Mouse (Mus musculus) forebrain, embryonic 13.5 days (tissue): Measurements from ENCODE around the gene Usf2. TPM values are rescaled to one million over a fixed set of nuclear protein-coding genes. Genes with fewer than 3 reads are reported as not detected.
A peak's percentile ranks its signal among the peaks of the same experiment; 100 is the strongest.
"Not testable (repeated sequence)": the region's sequence is repeated elsewhere in the genome, so short reads cannot be mapped to it uniquely, and the experiment has no call there.

Source experiments
- ATAC-seq: fragments of 200-750 bp; cut with Nextera tagmentation; 2 replicates; pipeline ENCODE4 v1.8.0; 2017
- H3K27ac ChIP-seq: fragments of 300-500 bp; sonication (generic); 2 replicates; pipeline ENCODE4 v1.5.1; 2015; ENCODE audit warnings: inconsistent platforms, mild to moderate bottlenecking, moderate library complexity
- H3K27me3 ChIP-seq: fragments of 300-500 bp; sonication (generic); 2 replicates; pipeline ENCODE4 v1.6.1; 2015; ENCODE audit warnings: mild to moderate bottlenecking, inconsistent platforms
- H3K36me3 ChIP-seq: fragments of 300-500 bp; sonication (generic); 2 replicates; pipeline ENCODE4 v1.6.1; 2015; ENCODE audit warnings: mild to moderate bottlenecking, inconsistent platforms; ENCODE audit not compliant: poor library complexity, severe bottlenecking
- H3K4me1 ChIP-seq: fragments of 300-500 bp; sonication (generic); 2 replicates; pipeline ENCODE4 v1.6.1; 2015; ENCODE audit warnings: inconsistent platforms
- H3K4me2 ChIP-seq: fragments of 300-500 bp; sonication (generic); 2 replicates; pipeline ENCODE4 v1.6.1; 2015; ENCODE audit warnings: inconsistent platforms, mild to moderate bottlenecking, moderate library complexity
- H3K4me3 ChIP-seq: fragments of 300-500 bp; sonication (generic); 2 replicates; pipeline ENCODE4 v1.5.1; 2015; ENCODE audit warnings: mild to moderate bottlenecking, inconsistent platforms
- H3K9ac ChIP-seq: fragments of 300-500 bp; sonication (generic); 2 replicates; pipeline ENCODE4 v1.6.1; 2015; ENCODE audit warnings: mild to moderate bottlenecking, inconsistent platforms
- H3K9me3 ChIP-seq: fragments of 300-500 bp; sonication (generic); replicated peaks from 2 replicates; pipeline ENCODE4 v1.6.1; 2016; ENCODE audit warnings: inconsistent platforms
- WGBS: fragments of 180-500 bp; shearing (Covaris S2); methylation state at CpG from one replicate; pipeline ENCODE4 v1.1.7; 2015; 5-methylcytosine and 5-hydroxymethylcytosine counted together
- polyA plus RNA-seq: library from polyadenylated mRNA; unstranded; fragments of >200 nt; fragmentation: Nextera tagmentation; extraction: Ambion mirVana; gene quantifications from 2 replicates; pipeline ENCODE4 v1.2.1, GENCODE M21; 2015

Usf2 gene
- polyA plus RNA-seq, 1 experiment from 2014 or later = 24.4 TPM

- not testable (repeated sequence) for H3K4me3 ChIP-seq, H3K27ac ChIP-seq, ATAC-seq, H3K4me2 ChIP-seq, H3K27me3 ChIP-seq, H3K9me3 ChIP-seq, H3K4me1 ChIP-seq, H3K9ac ChIP-seq
- WGBS = 72% methylated on average over 3 of the region's 3 CpGs
- H3K36me3 ChIP-seq = peaks cover 18% of the 10 kb centered on the region
Measured at GRCm38 (mm10) chr7:30942365-30942764, 14.2 kb downstream of the Usf2 start.

GRCm38 (mm10) chr7:30940070-30940469 lies 16.5 kb downstream of the Usf2 start:
- not testable (repeated sequence) for H3K4me1 ChIP-seq, H3K9me3 ChIP-seq, ATAC-seq, H3K36me3 ChIP-seq, H3K4me2 ChIP-seq, H3K9ac ChIP-seq, H3K27me3 ChIP-seq, H3K4me3 ChIP-seq, H3K27ac ChIP-seq
- WGBS = 78% methylated on average over 1 of the region's 1 CpGs

- not testable (repeated sequence) for H3K9me3 ChIP-seq, H3K4me2 ChIP-seq, H3K9ac ChIP-seq, H3K27me3 ChIP-seq, ATAC-seq, H3K36me3 ChIP-seq, H3K27ac ChIP-seq, H3K4me1 ChIP-seq, H3K4me3 ChIP-seq
- 77% methylated on average over 6 of the region's 6 CpGs for WGBS
Measured at GRCm38 (mm10) chr7:30935422-30936099, 21.0 kb downstream of the Usf2 start.

GRCm38 (mm10) chr7:30924581-30924980 lies 32.0 kb downstream of the Usf2 start, which contains the start of gene Hamp2:
TSS of gene Hamp2 (minus strand) at chr7:30924681.
- H3K9ac ChIP-seq, H3K4me3 ChIP-seq, H3K27me3 ChIP-seq, H3K4me1 ChIP-seq, H3K4me2 ChIP-seq, ATAC-seq, H3K36me3 ChIP-seq, H3K9me3 ChIP-seq, H3K27ac ChIP-seq: not testable (repeated sequence)
- WGBS = 92% methylated on average over 2 of the region's 2 CpGs

- Histone ChIP-seq H3K36me3 (no peaks in the 10 kb centered on the region), H3K4me3 (no peak overlapping the region), H3K27me3 (no peaks in the 10 kb centered on the region), H3K27ac (no peak overlapping the region), H3K9me3 (no peaks in the 10 kb centered on the region), H3K9ac (no peak overlapping the region), H3K4me2 (no peak overlapping the region), H3K4me1 (no peaks in the 10 kb centered on the region)
- WGBS = 59% methylated on average over 3 of the region's 3 CpGs
- ATAC-seq = no peak
Measured at GRCm38 (mm10) chr7:30924071-30924470, 32.5 kb downstream of the Usf2 start.

- 48% methylated on average over 3 of the region's 3 CpGs for WGBS
- H3K4me2 ChIP-seq, H3K4me3 ChIP-seq, H3K36me3 ChIP-seq, H3K9ac ChIP-seq, H3K27ac ChIP-seq, H3K27me3 ChIP-seq, H3K4me1 ChIP-seq, H3K9me3 ChIP-seq, ATAC-seq: not testable (repeated sequence)
Measured at GRCm38 (mm10) chr7:30922490-30922889, 34.1 kb downstream of the Usf2 start.

- Histone ChIP-seq H3K9ac (no peak overlapping the region), H3K4me2 (no peak overlapping the region), H3K9me3 (no peaks in the 10 kb centered on the region), H3K27ac (no peak overlapping the region), H3K4me1 (no peaks in the 10 kb centered on the region), H3K27me3 (no peaks in the 10 kb centered on the region), H3K4me3 (no peak overlapping the region), H3K36me3 (no peaks in the 10 kb centered on the region)
- ATAC-seq = no peak
- WGBS = 71% methylated on average over 3 of the region's 3 CpGs
Measured at GRCm38 (mm10) chr7:30920217-30920616, 36.4 kb downstream of the Usf2 start.

- H3K4me3 ChIP-seq = no peak overlapping the region
- H3K4me1 ChIP-seq = no peaks in the 10 kb centered on the region
- H3K9ac ChIP-seq = no peak overlapping the region
- no peak overlapping the region for H3K27ac ChIP-seq
- H3K27me3 ChIP-seq = no peaks in the 10 kb centered on the region
- H3K4me2 ChIP-seq = no peak overlapping the region
- no peaks in the 10 kb centered on the region for H3K9me3 ChIP-seq
- no peaks in the 10 kb centered on the region for H3K36me3 ChIP-seq
- WGBS = 51% methylated on average over 4 of the region's 4 CpGs
- ATAC-seq = no peak
Measured at GRCm38 (mm10) chr7:30917219-30917618, 39.4 kb downstream of the Usf2 start.

GRCm38 (mm10) chr7:30916713-30917112 lies 39.9 kb downstream of the Usf2 start:
- 17% methylated on average over 6 of the region's 6 CpGs for WGBS
- Histone ChIP-seq H3K9me3 (no peaks in the 10 kb centered on the region), H3K27me3 (no peaks in the 10 kb centered on the region), H3K4me1 (no peaks in the 10 kb centered on the region), H3K4me2 (no peak overlapping the region), H3K27ac (no peak overlapping the region), H3K36me3 (no peaks in the 10 kb centered on the region), H3K4me3 (no peak overlapping the region), H3K9ac (no peak overlapping the region)
- no peak for ATAC-seq

GRCm38 (mm10) chr7:30914732-30915131 lies 41.9 kb downstream of the Usf2 start, which contains the start of gene Mag:
TSS of gene Mag (minus strand) at chr7:30914873.
- no peaks in the 10 kb centered on the region for H3K4me1 ChIP-seq
- no peaks in the 10 kb centered on the region for H3K36me3 ChIP-seq
- no peak for ATAC-seq

GRCm38 (mm10) chr7:30909773-30910172 lies 46.8 kb downstream of the Usf2 start:
- H3K4me1 ChIP-seq = peaks cover 10% of the 10 kb centered on the region
- no peak overlapping the region for H3K9ac ChIP-seq
- H3K9me3 ChIP-seq = no peaks in the 10 kb centered on the region
- no peak overlapping the region for H3K4me3 ChIP-seq
- no peak overlapping the region for H3K4me2 ChIP-seq
- no peak overlapping the region for H3K27ac ChIP-seq
- H3K27me3 ChIP-seq = 0 out of 2 replicates have a peak, but pooled peaks cover 8% of the 10 kb centered on the region
- H3K36me3 ChIP-seq = no peaks in the 10 kb centered on the region
- 84% methylated on average over 6 of the region's 6 CpGs for WGBS
- ATAC-seq = no peak

More at GRCm38 (mm10) chr7:30914732-30915131, 41.9 kb downstream of the Usf2 start, which contains the start of gene Mag:
- Histone ChIP-seq H3K9me3 (no peaks in the 10 kb centered on the region), H3K4me3 (no peak within 1 kb of the TSS), H3K27me3 (no peaks in the 10 kb centered on the region), H3K27ac (no peak within 1 kb of the TSS), H3K4me2 (no peak within 1 kb of the TSS), H3K9ac (no peak within 1 kb of the TSS)
- WGBS = 74% methylated on average over 8 of the region's 8 CpGs

- peaks cover 10% of the 10 kb centered on the region for H3K4me1 ChIP-seq
- H3K36me3 ChIP-seq = no peaks in the 10 kb centered on the region
- 0 out of 2 replicates have a peak, but pooled peaks cover 8% of the 10 kb centered on the region for H3K27me3 ChIP-seq
- H3K9ac ChIP-seq = no peak overlapping the region
- no peak for ATAC-seq
- no peak overlapping the region for H3K27ac ChIP-seq
- H3K9me3 ChIP-seq = no peaks in the 10 kb centered on the region
- peak overlapping the region; percentile 27 for H3K4me3 ChIP-seq
- WGBS = 16% methylated on average over 15 of the region's 17 CpGs
- peak overlapping the region; percentile 61 for H3K4me2 ChIP-seq
Measured at GRCm38 (mm10) chr7:30908992-30909431, 47.6 kb downstream of the Usf2 start.
